Mouse (Mus musculus) embryonic facial prominence, embryonic 13.5 days (tissue): ENCODE measurements around the gene Ppp1r21. TPM values are rescaled to one million over a fixed set of nuclear protein-coding genes. Genes with fewer than 3 reads are reported as not detected.

Experiments used
- ATAC-seq: fragments of 200-750 bp; cut with Nextera tagmentation; 2 replicates; pipeline ENCODE4 v1.8.0; 2017; ENCODE audit warnings: low read depth; ENCODE audit not compliant: insufficient number of reproducible peaks, insufficient read depth, low FRiP score, low TSS enrichment
- H3K27ac ChIP-seq: fragments of 300-500 bp; sonication (generic); 2 replicates; pipeline ENCODE4 v1.5.1; 2015; ENCODE audit warnings: moderate library complexity, mild to moderate bottlenecking, inconsistent platforms
- H3K27me3 ChIP-seq: fragments of 300-500 bp; sonication (generic); 2 replicates; pipeline ENCODE4 v1.6.1; 2015; ENCODE audit warnings: mild to moderate bottlenecking, inconsistent platforms
- H3K36me3 ChIP-seq: fragments of 300-500 bp; sonication (generic); 2 replicates; pipeline ENCODE4 v1.6.1; 2015; ENCODE audit warnings: mild to moderate bottlenecking, inconsistent platforms
- H3K4me1 ChIP-seq: fragments of 300-500 bp; sonication (generic); 2 replicates; pipeline ENCODE4 v1.6.1; 2015; ENCODE audit warnings: inconsistent platforms
- H3K4me2 ChIP-seq: fragments of 300-500 bp; sonication (generic); 2 replicates; pipeline ENCODE4 v1.6.1; 2015; ENCODE audit warnings: moderate library complexity, mild to moderate bottlenecking, inconsistent platforms
- H3K4me3 ChIP-seq: fragments of 300-500 bp; sonication (generic); 2 replicates; pipeline ENCODE4 v1.5.1; 2015; ENCODE audit warnings: mild to moderate bottlenecking, inconsistent platforms
- H3K9ac ChIP-seq: fragments of 300-500 bp; sonication (generic); 2 replicates; pipeline ENCODE4 v1.6.1; 2015; ENCODE audit warnings: mild to moderate bottlenecking, inconsistent platforms
- H3K9me3 ChIP-seq: fragments of 300-500 bp; sonication (generic); 2 replicates; pipeline ENCODE4 v1.6.1; 2016; ENCODE audit warnings: inconsistent platforms
- WGBS: fragments of 180-500 bp; shearing (Covaris S2); methylation state at CpG from one replicate; pipeline ENCODE4 v1.1.7; 2015; ENCODE audit warnings: mixed read lengths; 5-methylcytosine and 5-hydroxymethylcytosine counted together
- polyA plus RNA-seq: library from polyadenylated mRNA; unstranded; fragments of >200 nt; fragmentation: Nextera tagmentation; extraction: Ambion mirVana; gene quantifications from 2 replicates; pipeline ENCODE4 v1.2.1, GENCODE M21; 2015

Gene Ppp1r21
- polyA plus RNA-seq, 1 experiment from 2014 or later = 19.6 TPM

DNA sequence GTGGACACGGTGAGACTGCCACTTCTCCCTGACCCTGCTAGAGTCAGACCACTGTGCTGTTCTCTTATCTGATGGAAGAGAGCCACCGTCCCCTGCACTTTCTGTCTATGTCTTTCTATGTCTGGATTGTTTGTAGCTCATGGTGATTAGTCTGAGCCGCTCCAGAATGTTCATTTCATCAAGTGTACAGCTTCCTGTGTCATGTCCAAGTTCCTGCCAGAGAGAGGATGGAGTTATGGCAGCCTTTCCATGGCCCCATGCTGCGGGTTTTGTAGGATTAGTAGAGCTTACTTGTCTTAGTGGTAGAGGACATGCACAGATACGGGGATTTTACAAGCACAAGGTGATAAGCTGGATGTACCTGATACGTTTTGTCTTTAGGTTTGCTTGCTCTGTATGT is 50.6 kb downstream of the Ppp1r21 start:
- no peak overlapping the region for H3K27ac ChIP-seq
- H3K27me3 ChIP-seq = no peaks in the 10 kb centered on the region
- peaks cover 3% of the 10 kb centered on the region; the same call in 1 of the 2 replicates for H3K4me1 ChIP-seq
- no peak overlapping the region for H3K4me2 ChIP-seq
- no peak for ATAC-seq
- no peak overlapping the region for H3K4me3 ChIP-seq
- H3K9ac ChIP-seq = no peak overlapping the region
- WGBS = 86% methylated on average over 6 of the region's 6 CpGs
- H3K36me3 ChIP-seq = peaks cover 84% of the 10 kb centered on the region
- H3K9me3 ChIP-seq = no peaks in the 10 kb centered on the region

DNA sequence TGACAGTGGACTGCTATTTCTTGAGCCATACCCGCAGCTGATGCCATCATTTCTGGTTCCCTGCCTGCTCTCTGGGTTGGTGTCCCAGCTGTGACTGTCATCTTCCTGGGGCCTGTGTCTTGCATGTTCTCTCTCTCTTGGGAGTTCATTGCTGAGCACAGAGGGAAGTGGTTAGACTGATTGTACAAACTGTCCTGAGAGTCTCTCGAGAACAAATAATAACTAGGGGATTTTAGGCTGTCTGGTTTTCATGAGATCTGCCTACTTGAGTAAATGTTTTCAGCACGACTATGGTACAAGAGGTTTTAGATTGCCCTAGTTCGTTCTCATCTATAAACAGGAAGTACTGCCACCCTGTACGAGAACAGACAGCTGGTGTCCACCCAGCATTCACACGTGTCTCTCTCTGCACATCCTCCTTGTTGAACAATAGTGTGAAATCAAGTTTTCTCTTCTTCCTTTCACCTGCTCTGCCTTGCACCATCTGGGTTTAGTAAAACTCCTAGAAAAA is 51.6 kb downstream of the Ppp1r21 start:
- no peak for ATAC-seq
- no peak overlapping the region for H3K4me2 ChIP-seq
- H3K27me3 ChIP-seq = no peaks in the 10 kb centered on the region
- 59% methylated on average over 6 of the region's 6 CpGs for WGBS
- H3K27ac ChIP-seq = no peak overlapping the region
- peaks cover 84% of the 10 kb centered on the region for H3K36me3 ChIP-seq
- H3K4me1 ChIP-seq = peaks cover 3% of the 10 kb centered on the region; the same call in 1 of the 2 replicates
- H3K4me3 ChIP-seq = no peak overlapping the region
- H3K9me3 ChIP-seq = no peaks in the 10 kb centered on the region
- H3K9ac ChIP-seq = no peak overlapping the region

DNA sequence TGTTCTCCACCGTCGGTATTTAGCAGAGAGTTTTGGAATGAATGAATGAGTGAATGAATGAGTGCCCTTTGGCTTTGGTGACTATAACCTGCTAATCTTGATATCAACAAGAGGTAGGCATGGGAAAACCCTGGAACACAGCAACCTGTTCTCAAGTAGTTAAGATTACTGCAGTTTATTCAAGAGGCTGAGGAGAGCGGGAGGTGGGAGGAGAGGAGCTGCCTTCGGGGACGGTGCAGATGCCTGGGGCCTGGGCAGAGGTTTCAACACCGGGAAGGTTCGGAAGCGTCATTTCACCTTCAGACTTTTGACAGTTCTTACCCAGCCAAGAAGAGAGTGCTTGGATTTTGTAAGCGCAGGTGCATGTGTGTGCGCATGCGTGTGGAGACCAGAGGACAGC is 53.1 kb downstream of the Ppp1r21 start:
- Histone ChIP-seq H3K27me3 (no peaks in the 10 kb centered on the region), H3K9me3 (no peaks in the 10 kb centered on the region), H3K9ac (no peak overlapping the region), H3K27ac (no peak overlapping the region), H3K4me1 (peaks cover 3% of the 10 kb centered on the region; the same call in 1 of the 2 replicates), H3K36me3 (peaks cover 81% of the 10 kb centered on the region), H3K4me3 (no peak overlapping the region), H3K4me2 (no peak overlapping the region)
- ATAC-seq = no peak
- 74% methylated on average over 11 of the region's 11 CpGs for WGBS

DNA sequence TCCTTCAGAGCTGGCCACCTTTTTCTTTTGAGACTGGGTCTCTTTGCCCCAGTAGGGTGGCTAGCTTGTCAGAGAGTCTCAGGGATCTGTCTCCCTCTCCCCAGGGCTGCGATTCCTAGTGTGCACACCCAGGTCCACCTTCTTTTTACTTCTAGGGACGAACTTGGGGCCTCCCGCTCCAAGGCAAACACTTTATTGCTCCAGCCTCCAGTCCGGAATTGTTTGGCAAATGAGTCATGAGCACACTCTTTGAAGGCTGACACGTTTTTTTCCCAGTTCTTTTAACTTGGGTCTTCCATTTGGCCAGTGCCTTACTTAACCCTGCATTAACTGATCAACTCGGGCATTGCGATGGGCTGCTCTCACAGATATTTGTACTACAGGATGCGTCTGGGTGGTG is 53.5 kb downstream of the Ppp1r21 start:
- 89% methylated on average over 8 of the region's 8 CpGs for WGBS
- Histone ChIP-seq H3K4me1 (peaks cover 3% of the 10 kb centered on the region; the same call in 1 of the 2 replicates), H3K27me3 (no peaks in the 10 kb centered on the region), H3K9me3 (no peaks in the 10 kb centered on the region), H3K36me3 (peaks cover 78% of the 10 kb centered on the region), H3K27ac (no peak overlapping the region), H3K4me2 (no peak overlapping the region), H3K9ac (no peak overlapping the region), H3K4me3 (no peak overlapping the region)
- ATAC-seq = no peak

DNA sequence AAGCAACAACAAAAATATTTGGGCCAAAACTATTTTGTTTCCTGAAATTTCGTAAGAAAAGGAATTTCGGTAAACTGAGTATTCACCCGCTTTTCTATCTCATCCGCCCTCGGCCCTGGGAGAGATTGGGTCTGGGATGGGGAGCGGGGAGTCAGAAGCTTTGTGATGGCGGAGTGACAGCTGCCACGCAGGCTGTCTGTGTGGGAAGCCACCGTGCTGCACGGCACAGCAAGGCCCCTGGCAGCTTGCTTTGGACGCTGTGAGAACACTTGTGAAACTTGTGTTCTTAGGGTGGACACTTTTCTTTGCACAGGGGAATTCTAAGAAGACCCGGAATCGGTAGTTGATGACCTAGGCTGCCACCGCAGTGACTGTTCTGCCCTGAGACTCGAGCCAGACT is 57.5 kb downstream of the Ppp1r21 start:
- no peak for ATAC-seq
- Histone ChIP-seq H3K27me3 (no peaks in the 10 kb centered on the region), H3K36me3 (peaks cover 57% of the 10 kb centered on the region), H3K4me2 (no peak overlapping the region), H3K9me3 (no peaks in the 10 kb centered on the region), H3K4me1 (peaks cover 2% of the 10 kb centered on the region; the same call in 1 of the 2 replicates), H3K27ac (no peak overlapping the region), H3K4me3 (no peak overlapping the region), H3K9ac (no peak overlapping the region)
- 83% methylated on average over 15 of the region's 15 CpGs for WGBS

DNA sequence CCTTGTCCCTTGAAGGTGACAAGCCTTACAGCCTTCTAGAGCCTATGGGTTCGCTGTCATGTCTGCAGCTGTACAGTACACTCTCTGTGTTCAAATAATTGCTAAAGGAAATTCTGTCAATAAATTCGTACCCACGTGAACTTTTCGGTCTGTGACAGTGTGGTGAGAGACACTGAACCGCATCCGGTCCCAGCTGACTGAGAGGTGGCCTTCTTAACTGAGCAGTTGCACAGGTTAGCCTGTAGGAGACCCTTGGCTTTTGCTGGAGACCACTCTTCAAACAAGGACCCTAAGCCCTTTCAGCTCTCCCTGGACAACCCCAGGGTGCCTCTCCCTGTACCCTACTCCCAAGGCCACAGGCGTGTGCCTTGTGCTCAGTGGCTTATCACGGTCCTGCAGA is 58.3 kb downstream of the Ppp1r21 start:
- H3K4me2 ChIP-seq = no peak overlapping the region
- no peak for ATAC-seq
- no peaks in the 10 kb centered on the region for H3K4me1 ChIP-seq
- 92% methylated on average over 8 of the region's 8 CpGs for WGBS
- no peaks in the 10 kb centered on the region for H3K9me3 ChIP-seq
- no peak overlapping the region for H3K9ac ChIP-seq
- H3K27me3 ChIP-seq = no peaks in the 10 kb centered on the region
- H3K4me3 ChIP-seq = no peak overlapping the region
- H3K36me3 ChIP-seq = peaks cover 50% of the 10 kb centered on the region
- no peak overlapping the region for H3K27ac ChIP-seq

DNA sequence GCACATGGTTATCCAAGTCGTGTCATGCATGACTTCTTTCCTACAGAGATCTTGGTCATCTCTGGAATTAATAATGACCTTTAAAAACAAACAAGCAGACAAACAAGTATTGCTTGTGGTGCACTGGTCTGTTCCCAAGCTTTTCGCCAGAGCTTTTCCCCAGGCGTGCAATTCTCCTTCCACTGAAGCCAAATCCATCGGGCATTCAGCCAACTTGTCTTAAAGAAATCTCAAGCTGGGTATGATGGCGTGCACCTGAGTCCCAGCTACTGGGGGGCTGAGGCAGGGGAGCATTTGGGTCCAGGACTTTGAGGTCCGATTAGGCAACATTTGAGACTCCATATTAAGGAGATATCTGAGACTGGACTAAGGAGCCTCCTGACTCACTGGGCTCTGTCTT is 60.3 kb downstream of the Ppp1r21 start:
- H3K9ac ChIP-seq = no peak overlapping the region
- H3K9me3 ChIP-seq = no peaks in the 10 kb centered on the region
- no peaks in the 10 kb centered on the region for H3K27me3 ChIP-seq
- WGBS = 75% methylated on average over 6 of the region's 6 CpGs
- peaks cover 29% of the 10 kb centered on the region for H3K36me3 ChIP-seq
- no peak overlapping the region for H3K4me3 ChIP-seq
- no peaks in the 10 kb centered on the region for H3K4me1 ChIP-seq
- no peak overlapping the region for H3K27ac ChIP-seq
- ATAC-seq = no peak
- H3K4me2 ChIP-seq = no peak overlapping the region

DNA sequence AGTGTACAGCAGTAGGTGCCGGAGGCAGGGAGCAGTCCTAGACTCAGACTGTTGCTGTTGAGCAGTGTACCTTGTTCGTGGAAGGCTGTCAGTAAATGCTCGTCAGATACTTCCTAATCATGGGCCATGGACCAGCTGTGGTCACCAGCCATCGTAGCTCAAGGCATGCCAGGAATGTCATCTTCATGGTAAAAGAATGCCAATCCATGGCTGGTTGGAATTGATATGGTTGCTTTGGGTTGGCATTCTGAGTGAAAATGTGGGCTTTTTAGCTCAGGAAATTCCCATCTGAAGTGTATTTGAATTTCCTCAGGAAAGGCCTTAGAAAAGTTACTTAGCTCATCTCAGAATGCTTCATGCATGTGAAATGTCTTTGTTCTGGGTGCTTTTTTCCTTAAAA is 65.2 kb downstream of the Ppp1r21 start:
- H3K9ac ChIP-seq = no peak overlapping the region
- no peak overlapping the region for H3K4me2 ChIP-seq
- no peak overlapping the region for H3K4me3 ChIP-seq
- H3K27me3 ChIP-seq = no peaks in the 10 kb centered on the region
- 66% methylated on average over 4 of the region's 4 CpGs for WGBS
- H3K4me1 ChIP-seq = peaks cover 22% of the 10 kb centered on the region
- H3K36me3 ChIP-seq = no peaks in the 10 kb centered on the region
- H3K27ac ChIP-seq = no peak overlapping the region
- H3K9me3 ChIP-seq = no peaks in the 10 kb centered on the region
- ATAC-seq = no peak

DNA sequence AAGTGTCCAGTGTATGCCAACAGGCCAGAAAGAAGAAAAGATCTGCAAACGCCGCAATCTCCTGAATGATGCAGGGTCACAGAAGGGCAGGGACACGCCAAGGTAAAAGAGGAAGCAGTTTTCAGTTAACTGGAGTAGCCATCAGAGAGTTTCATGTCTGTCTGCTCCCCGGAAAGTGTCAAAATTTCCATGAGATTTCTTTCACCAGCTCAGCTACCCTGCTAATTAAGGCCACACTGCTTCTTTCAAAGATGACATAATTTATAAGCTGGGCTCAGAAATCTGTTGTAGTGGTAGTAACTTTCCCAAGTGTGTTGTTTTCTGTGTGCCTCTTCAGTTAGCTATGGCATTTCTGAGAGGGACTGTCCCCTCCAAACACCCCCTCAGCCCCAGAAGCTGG is 66.2 kb downstream of the Ppp1r21 start:
- Histone ChIP-seq H3K9ac (no peak overlapping the region), H3K27me3 (no peaks in the 10 kb centered on the region), H3K36me3 (no peaks in the 10 kb centered on the region), H3K9me3 (no peaks in the 10 kb centered on the region), H3K4me2 (no peak overlapping the region), H3K27ac (peak overlapping the region; percentile 92; the same call in 1 of the 2 replicates), H3K4me1 (peaks cover 32% of the 10 kb centered on the region), H3K4me3 (no peak overlapping the region)
- no peak for ATAC-seq
- 76% methylated on average over 4 of the region's 4 CpGs for WGBS

DNA sequence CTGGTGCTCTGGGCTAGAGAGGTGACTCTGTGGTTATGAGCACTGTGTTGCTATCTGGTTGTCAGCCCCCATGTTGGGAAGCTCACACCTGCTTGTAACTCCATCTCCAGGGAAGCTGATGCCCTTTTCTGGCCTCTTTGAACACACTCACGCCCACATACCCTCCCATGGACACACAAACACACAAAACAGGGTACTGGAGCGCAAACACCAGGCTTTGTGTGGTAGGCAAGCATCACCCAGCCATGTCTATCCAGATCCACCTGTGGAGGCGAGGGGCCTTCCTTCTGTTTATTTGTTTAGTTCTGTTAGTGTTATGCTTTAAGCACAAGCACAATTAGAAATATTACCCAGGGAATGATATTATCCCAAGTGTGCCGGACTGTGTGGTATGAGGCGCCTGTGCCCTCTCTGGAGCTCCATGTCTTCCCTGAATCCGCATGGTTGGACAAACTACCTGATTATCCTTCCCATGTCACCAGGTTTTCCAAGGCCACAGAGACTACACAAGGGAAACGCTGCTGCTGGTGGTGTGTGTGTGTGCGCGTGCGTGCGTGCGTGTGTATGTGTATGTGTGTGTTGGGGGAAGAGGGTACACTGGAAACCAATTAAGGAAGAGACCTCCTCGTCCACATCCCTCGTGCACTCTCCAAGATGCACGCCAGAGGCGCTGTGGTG is 66.8 kb downstream of the Ppp1r21 start:
- H3K4me2 ChIP-seq = peak overlapping the region; percentile 79
- H3K4me1 ChIP-seq = peaks cover 35% of the 10 kb centered on the region
- H3K9me3 ChIP-seq = no peaks in the 10 kb centered on the region
- peak overlapping the region; percentile 92 for H3K27ac ChIP-seq
- H3K36me3 ChIP-seq = no peaks in the 10 kb centered on the region
- no peaks in the 10 kb centered on the region for H3K27me3 ChIP-seq
- peak overlapping the region; percentile 84 for H3K9ac ChIP-seq
- ATAC-seq = no peak
- H3K4me3 ChIP-seq = peak overlapping the region; percentile 68
- WGBS = 30% methylated on average over 16 of the region's 16 CpGs

DNA sequence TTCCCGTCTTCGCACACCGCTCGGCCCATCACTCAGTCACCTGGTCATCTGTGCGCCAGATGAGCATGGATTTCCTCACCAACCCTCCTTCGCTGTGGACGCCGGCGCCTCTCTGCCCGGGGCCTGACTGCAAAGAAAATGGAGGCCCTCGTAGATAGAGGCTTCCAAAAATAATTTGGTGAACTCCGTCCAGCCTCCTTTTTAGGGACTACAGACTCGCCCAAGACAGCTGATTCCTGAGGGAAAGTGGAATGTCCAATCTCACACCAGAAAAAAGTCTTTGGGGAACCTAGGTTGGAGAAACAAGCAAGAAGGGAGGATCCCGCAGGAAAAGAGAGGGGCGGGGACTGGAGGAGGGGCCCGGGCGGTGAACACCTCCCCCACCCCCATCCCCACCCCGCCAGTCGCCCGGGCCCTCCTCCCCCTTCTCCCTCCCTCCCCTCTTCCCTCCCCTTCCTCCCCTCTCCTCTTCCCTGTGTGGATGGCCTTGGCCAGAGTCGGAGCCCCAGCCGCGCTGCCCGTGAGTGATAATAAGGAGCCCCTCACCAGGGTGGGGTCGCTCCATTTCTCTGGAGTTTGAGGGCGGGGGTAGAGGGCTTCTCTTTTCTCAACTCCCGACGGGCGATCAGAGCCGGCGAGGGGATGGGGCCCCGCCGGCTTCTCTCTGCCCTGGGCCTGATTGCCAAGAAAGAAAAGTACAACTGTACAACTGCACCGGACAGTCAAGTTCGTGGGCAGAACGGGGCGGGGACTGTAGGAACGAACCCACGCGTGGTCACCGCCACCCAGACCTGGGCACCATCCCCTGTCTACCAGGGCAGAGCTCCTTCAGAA is 67.5 kb downstream of the Ppp1r21 start, which contains the start of gene Ston1:
Gene Ston1 (plus strand): TSS at position 463 of the 834 bp plus-strand sequence.
- under 1% methylated on average over 41 of the region's 41 CpGs for WGBS
- peak; percentile 80 for ATAC-seq
- Histone ChIP-seq H3K27me3 (no peaks in the 10 kb centered on the region), H3K4me2 (peak within 1 kb of the TSS; percentile 79), H3K4me3 (peak within 1 kb of the TSS; percentile 68), H3K9ac (peak within 1 kb of the TSS; percentile 84), H3K4me1 (peaks cover 35% of the 10 kb centered on the region), H3K27ac (peak within 1 kb of the TSS; percentile 92), H3K36me3 (no peaks in the 10 kb centered on the region), H3K9me3 (no peaks in the 10 kb centered on the region)
